Mouse (Mus musculus): ENCODE data around the gene Tnfrsf1b. TPM values are rescaled to one million over a fixed set of nuclear protein-coding genes. Genes with fewer than 3 reads are reported as not detected.
A peak's percentile ranks its signal among the peaks of the same experiment; 100 is the strongest.
"Not testable (repeated sequence)": the region's sequence is repeated elsewhere in the genome, so short reads cannot be mapped to it uniquely, and the experiment has no call there.

Gene Tnfrsf1b
- polyA plus RNA-seq, 1 experiment from 2014 or later, result 5.2 TPM

- 34% methylated on average over 3 of the region's 3 CpGs for WGBS
- ATAC-seq (replicated peaks; ENCODE audit: extremely low read depth, insufficient read depth, low FRiP score), result no peak
- peaks cover 17% of the 10 kb centered on the region for H3K4me1 ChIP-seq (ENCODE audit: control insufficient read depth, insufficient read depth, low read length)
- H3K27me3 ChIP-seq (ENCODE audit: control insufficient read depth, insufficient read depth, low read length), result no peaks in the 10 kb centered on the region
- H3K4me2 ChIP-seq (ENCODE audit: low read depth, low read length), result peak overlapping the region; percentile 80
- peak overlapping the region; percentile 92 for H3K9ac ChIP-seq (ENCODE audit: low read length)
- H3K4me3 ChIP-seq (ENCODE audit: low read length), result peak overlapping the region; percentile 77
- H3K9me3 ChIP-seq (replicated peaks; ENCODE audit: control insufficient read depth, low read length), result no peaks in the 10 kb centered on the region
- peaks cover 10% of the 10 kb centered on the region for H3K36me3 ChIP-seq (ENCODE audit: control insufficient read depth, insufficient read depth)
- H3K27ac ChIP-seq (ENCODE audit: low read length), result peak overlapping the region; percentile 97
These were observed 53.3 kb downstream of the Tnfrsf1b start for GRCm38 (mm10) chr4:145193406-145193805.

GRCm38 (mm10) chr4:145192686-145193085, 54.0 kb downstream of the Tnfrsf1b start:
- no peak for ATAC-seq (replicated peaks; ENCODE audit: extremely low read depth, insufficient read depth, low FRiP score)
- Histone ChIP-seq H3K27ac (ENCODE audit: low read length) (no peak overlapping the region), H3K9ac (ENCODE audit: low read length) (no peak overlapping the region), H3K9me3 (replicated peaks; ENCODE audit: control insufficient read depth, low read length) (no peaks in the 10 kb centered on the region), H3K4me3 (ENCODE audit: low read length) (no peak overlapping the region), H3K4me1 (ENCODE audit: control insufficient read depth, insufficient read depth, low read length) (peaks cover 17% of the 10 kb centered on the region), H3K27me3 (ENCODE audit: control insufficient read depth, insufficient read depth, low read length) (no peaks in the 10 kb centered on the region), H3K4me2 (ENCODE audit: low read depth, low read length) (peak overlapping the region; percentile 80; the same call in 1 of the 2 replicates), H3K36me3 (ENCODE audit: control insufficient read depth, insufficient read depth) (peaks cover 11% of the 10 kb centered on the region)

GRCm38 (mm10) chr4:145188561-145188960, 58.1 kb downstream of the Tnfrsf1b start:
- Histone ChIP-seq H3K27me3 (ENCODE audit: control insufficient read depth, insufficient read depth, low read length) (no peaks in the 10 kb centered on the region), H3K9ac (ENCODE audit: low read length) (no peak overlapping the region), H3K27ac (ENCODE audit: low read length) (no peak overlapping the region), H3K4me2 (ENCODE audit: low read depth, low read length) (no peak overlapping the region), H3K36me3 (ENCODE audit: control insufficient read depth, insufficient read depth) (peaks cover 38% of the 10 kb centered on the region), H3K4me3 (ENCODE audit: low read length) (no peak overlapping the region), H3K4me1 (ENCODE audit: control insufficient read depth, insufficient read depth, low read length) (peaks cover 13% of the 10 kb centered on the region), H3K9me3 (replicated peaks; ENCODE audit: control insufficient read depth, low read length) (no peaks in the 10 kb centered on the region)
- ATAC-seq (replicated peaks; ENCODE audit: extremely low read depth, insufficient read depth, low FRiP score), result no peak

- Histone ChIP-seq H3K9ac (ENCODE audit: low read length) (no peak overlapping the region), H3K36me3 (ENCODE audit: control insufficient read depth, insufficient read depth) (peaks cover 38% of the 10 kb centered on the region), H3K4me2 (ENCODE audit: low read depth, low read length) (no peak overlapping the region), H3K9me3 (replicated peaks; ENCODE audit: control insufficient read depth, low read length) (no peaks in the 10 kb centered on the region), H3K27me3 (ENCODE audit: control insufficient read depth, insufficient read depth, low read length) (no peaks in the 10 kb centered on the region), H3K4me3 (ENCODE audit: low read length) (no peak overlapping the region), H3K4me1 (ENCODE audit: control insufficient read depth, insufficient read depth, low read length) (peaks cover 4% of the 10 kb centered on the region), H3K27ac (ENCODE audit: low read length) (no peak overlapping the region)
- ATAC-seq (replicated peaks; ENCODE audit: extremely low read depth, insufficient read depth, low FRiP score), result no peak
- WGBS, result 80% methylated on average over 2 of the region's 2 CpGs
These were observed 59.1 kb downstream of the Tnfrsf1b start for GRCm38 (mm10) chr4:145187619-145188018.

GRCm38 (mm10) chr4:145178918-145179549, 67.6 kb downstream of the Tnfrsf1b start:
- Histone ChIP-seq H3K27me3 (ENCODE audit: control insufficient read depth, insufficient read depth, low read length) (no peaks in the 10 kb centered on the region), H3K27ac (ENCODE audit: low read length) (no peak overlapping the region), H3K4me2 (ENCODE audit: low read depth, low read length) (no peak overlapping the region), H3K4me1 (ENCODE audit: control insufficient read depth, insufficient read depth, low read length) (no peaks in the 10 kb centered on the region), H3K36me3 (ENCODE audit: control insufficient read depth, insufficient read depth) (peaks cover 41% of the 10 kb centered on the region), H3K4me3 (ENCODE audit: low read length) (no peak overlapping the region), H3K9me3 (replicated peaks; ENCODE audit: control insufficient read depth, low read length) (no peaks in the 10 kb centered on the region), H3K9ac (ENCODE audit: low read length) (no peak overlapping the region)
- no peak for ATAC-seq (replicated peaks; ENCODE audit: extremely low read depth, insufficient read depth, low FRiP score)
- WGBS, result 96% methylated on average over 5 of the region's 5 CpGs

GRCm38 (mm10) chr4:145165542-145165941, 81.1 kb downstream of the Tnfrsf1b start:
- WGBS, result 92% methylated on average over 3 of the region's 3 CpGs

GRCm38 (mm10) chr4:145164111-145164510, 82.6 kb downstream of the Tnfrsf1b start:
- Histone ChIP-seq H3K4me2 (ENCODE audit: low read depth, low read length) (no peak overlapping the region), H3K9me3 (replicated peaks; ENCODE audit: control insufficient read depth, low read length) (no peaks in the 10 kb centered on the region), H3K27me3 (ENCODE audit: control insufficient read depth, insufficient read depth, low read length) (no peaks in the 10 kb centered on the region), H3K27ac (ENCODE audit: low read length) (no peak overlapping the region), H3K4me3 (ENCODE audit: low read length) (no peak overlapping the region), H3K4me1 (ENCODE audit: control insufficient read depth, insufficient read depth, low read length) (no peaks in the 10 kb centered on the region), H3K36me3 (ENCODE audit: control insufficient read depth, insufficient read depth) (peaks cover 73% of the 10 kb centered on the region), H3K9ac (ENCODE audit: low read length) (no peak overlapping the region)
- 92% methylated on average over 4 of the region's 4 CpGs for WGBS
- ATAC-seq (replicated peaks; ENCODE audit: extremely low read depth, insufficient read depth, low FRiP score), result no peak

More at GRCm38 (mm10) chr4:145165542-145165941, 81.1 kb downstream of the Tnfrsf1b start:
- not testable (repeated sequence) for H3K4me1 ChIP-seq (ENCODE audit: control insufficient read depth, insufficient read depth, low read length); H3K27ac ChIP-seq (ENCODE audit: low read length); H3K27me3 ChIP-seq (ENCODE audit: control insufficient read depth, insufficient read depth, low read length); H3K9ac ChIP-seq (ENCODE audit: low read length); H3K9me3 ChIP-seq (replicated peaks; ENCODE audit: control insufficient read depth, low read length); ATAC-seq (replicated peaks; ENCODE audit: extremely low read depth, insufficient read depth, low FRiP score); H3K4me2 ChIP-seq (ENCODE audit: low read depth, low read length); H3K4me3 ChIP-seq (ENCODE audit: low read length)
- peaks cover 74% of the 10 kb centered on the region for H3K36me3 ChIP-seq (ENCODE audit: control insufficient read depth, insufficient read depth)

Other genes with a start within 250 kb of the Tnfrsf1b start
- gene Vps13d, start 51.9 kb downstream of the Tnfrsf1b start, polyA plus RNA-seq (2015; fragmentation: Nextera tagmentation; extraction: Ambion mirVana), result 7.6 and 9.0 TPM in 2 replicates
- gene Tnfrsf8, start 68.3 kb upstream of the Tnfrsf1b start, polyA plus RNA-seq (2015; fragmentation: Nextera tagmentation; extraction: Ambion mirVana), result 1.3 and 4.3 TPM in 2 replicates

Measured in heart, embryonic 16.5 days (tissue).